Mouse (Mus musculus): ENCODE measurements around the gene Hipk4. TPM values are rescaled to one million over a fixed set of nuclear protein-coding genes. Genes with fewer than 3 reads are reported as not detected.
A peak's percentile ranks its signal among the peaks of the same experiment; 100 is the strongest.

The Hipk4 gene
- total RNA-seq, 2 experiments from 2014 or later: 0.22 TPM; not detected in 1

DNA sequence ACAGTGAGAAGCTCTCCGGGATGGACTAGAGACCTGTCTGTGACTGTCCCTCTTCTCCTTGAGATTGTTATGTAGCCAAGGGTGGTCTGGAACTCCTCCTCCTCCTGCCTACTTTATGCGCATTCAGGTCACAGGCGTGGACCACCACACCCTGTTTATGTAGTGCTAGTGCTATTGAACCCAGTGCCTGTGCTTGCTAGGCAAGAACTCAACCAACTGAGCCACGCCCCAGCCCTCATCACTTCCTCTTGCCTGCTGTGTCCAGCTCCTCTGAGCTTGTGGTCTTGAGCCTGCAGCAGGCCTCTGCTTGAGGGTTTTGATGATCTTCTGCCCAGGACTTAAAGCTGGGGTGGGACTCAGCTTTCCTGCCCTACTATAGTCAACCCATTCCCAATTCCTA lies 49.1 kb downstream of the Hipk4 start:
- no peak for DNase-seq (ENCODE audit: low spot score in 2 of 2)
- intact Hi-C loops (cut with DNase I): no loop called here

DNA sequence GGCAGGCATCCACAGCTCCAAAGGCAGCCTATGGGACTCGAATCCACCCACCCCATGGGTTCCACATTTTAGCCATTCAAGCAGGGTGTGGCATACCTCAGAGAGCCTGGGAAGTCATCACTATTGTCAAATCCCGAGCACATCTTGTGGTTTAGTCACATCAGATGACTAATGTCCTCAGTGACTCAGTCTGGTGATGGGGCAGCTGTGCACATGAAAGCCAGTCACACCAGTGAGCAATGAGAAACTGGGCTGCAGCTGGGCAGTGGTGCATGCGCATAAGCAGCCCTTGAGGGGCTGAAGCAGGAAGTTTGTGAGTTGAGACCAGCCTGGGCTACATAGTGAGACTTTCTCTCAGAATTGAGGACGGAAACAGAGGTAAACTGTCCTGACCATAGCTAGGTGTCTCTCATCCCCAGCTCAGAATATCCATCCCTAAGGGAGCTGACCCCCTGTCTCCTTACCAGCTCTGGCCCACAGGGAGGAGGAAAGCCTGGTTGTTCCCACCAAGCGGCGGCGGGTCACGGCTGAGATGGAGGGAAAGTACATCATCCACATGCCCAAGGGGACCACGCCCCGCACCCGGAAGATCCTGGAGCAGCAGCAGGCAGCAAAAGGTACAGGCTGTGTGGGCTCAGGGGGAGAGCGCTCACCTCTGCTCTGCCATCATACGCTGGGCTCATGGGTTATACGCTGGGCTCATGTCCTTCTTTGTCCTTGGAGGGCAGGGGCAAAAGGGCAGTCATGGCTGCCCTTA lies 51.2 kb downstream of the Hipk4 start:
- intact Hi-C loops (cut with DNase I): no loop called here
- no peak for DNase-seq (ENCODE audit: low spot score in 2 of 2)

GRCm38 (mm10) chr7:27576914-27577313 lies 53.8 kb downstream of the Hipk4 start:
- intact Hi-C loops (cut with DNase I): loop anchor here (5.0 kb wide), 1 partner anchor 75 kb away; the partner anchor contains the start of gene Ttc9b
- peak in 1 of 2 experiments; percentile 39 for DNase-seq (ENCODE audit: low spot score in 2 of 2)

GRCm38 (mm10) chr7:27577589-27577988 lies 54.5 kb downstream of the Hipk4 start:
- no peak for DNase-seq (ENCODE audit: low spot score in 2 of 2)
- intact Hi-C loops (cut with DNase I): loop anchor here (5.0 kb wide), 1 partner anchor 75 kb away; the partner anchor contains the start of gene Ttc9b

- intact Hi-C loops (cut with DNase I): loop anchor here (5.0 kb wide), 1 partner anchor 74 kb away; the partner anchor contains the start of gene Ttc9b
- no peak for DNase-seq (ENCODE audit: low spot score in 2 of 2)
Measured at GRCm38 (mm10) chr7:27578465-27578864, 55.4 kb downstream of the Hipk4 start.

DNA sequence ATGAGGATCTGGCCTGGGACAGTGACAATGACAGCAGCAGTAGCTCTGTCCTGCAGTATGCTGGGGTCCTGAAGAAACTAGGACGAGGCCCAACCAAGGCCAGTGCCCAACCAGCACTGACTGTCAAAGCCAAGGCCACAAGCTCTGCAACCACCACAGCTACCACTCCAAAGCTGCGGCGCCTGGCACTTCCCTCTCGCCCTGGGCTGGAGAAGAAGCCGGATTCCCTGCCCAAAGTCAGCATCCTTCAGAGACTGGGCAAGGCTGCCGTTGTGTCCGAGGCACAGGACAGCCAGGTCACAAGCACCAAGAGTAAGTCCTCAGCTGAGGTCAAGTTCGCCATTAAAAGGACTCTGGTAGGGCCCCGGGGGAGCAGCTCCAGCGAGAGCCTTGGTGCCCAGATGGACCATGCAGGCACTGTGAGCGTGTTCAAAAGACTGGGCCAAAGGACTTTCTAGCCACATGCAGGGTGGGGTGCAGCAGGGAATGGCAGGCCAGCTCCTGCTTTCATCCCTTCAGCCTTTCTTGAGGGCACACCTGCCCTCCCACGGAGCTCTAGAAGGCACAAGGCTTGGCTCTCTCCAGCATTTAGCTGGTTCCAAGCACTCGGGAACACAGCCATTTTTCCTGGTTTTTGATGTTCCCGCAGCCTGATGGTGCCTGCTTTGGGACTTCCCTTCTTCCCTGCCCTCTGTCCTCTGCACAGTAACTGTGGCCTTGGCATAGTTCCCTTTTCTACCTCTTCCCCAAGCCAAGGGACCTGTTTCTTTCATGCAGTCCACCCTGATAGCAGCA lies 57.5 kb downstream of the Hipk4 start:
- DNase-seq (ENCODE audit: low spot score in 2 of 2): no peak
- intact Hi-C loops (cut with DNase I): no loop called here

Other genes with a start within 250 kb of the Hipk4 start
- gene Ltbp4, start 185.6 kb upstream of the Hipk4 start, total RNA-seq (2021): 10 to 100 TPM; 36.3 to 50.7 TPM
- gene Shkbp1, start 167.2 kb upstream of the Hipk4 start, total RNA-seq (2021): 10 to 100 TPM; 12.4 to 35.7 TPM
- not detected for gene Gm20479, start 165.8 kb upstream of the Hipk4 start, total RNA-seq (2021)
- 100 to 1,000 TPM; 124 to 166 TPM for gene Sptbn4, start 75.6 kb upstream of the Hipk4 start, total RNA-seq (2021)
- 10 to 100 TPM; 17.0 to 18.0 TPM for gene Blvrb, start 75.3 kb upstream of the Hipk4 start, total RNA-seq (2021)
- 1 to 10 TPM; 2.7 to 2.8 TPM for gene Sertad3, start 49.5 kb upstream of the Hipk4 start, total RNA-seq (2021)
- 10 to 100 TPM; 17.2 to 20.0 TPM for gene Sertad1, start 36.4 kb upstream of the Hipk4 start, total RNA-seq (2021)
- under 1 TPM; 0.25 to 0.48 TPM for gene Prx, start 23.9 kb upstream of the Hipk4 start, total RNA-seq (2021)
- gene Pld3, start 30.0 kb downstream of the Hipk4 start, total RNA-seq (2021): 100 to 1,000 TPM; 818 to 936 TPM
- gene 2310022A10Rik, start 30.0 kb downstream of the Hipk4 start, total RNA-seq (2021): 10 to 100 TPM; 29.4 to 31.1 TPM
- gene Akt2, start 68.3 kb downstream of the Hipk4 start, total RNA-seq (2021): 100 to 1,000 TPM; 113 to 124 TPM
- 100 to 1,000 TPM; 113 to 155 TPM for gene Ttc9b, start 130.6 kb downstream of the Hipk4 start, total RNA-seq (2021)
- 100 to 1,000 TPM; 213 to 246 TPM for gene Map3k10, start 151.3 kb downstream of the Hipk4 start, total RNA-seq (2021)
- 10 to 100 TPM in 1 of 2 experiments, 1 to 10 TPM in 1; 8.1 to 10.7 TPM for gene Zfp607b, start 166.1 kb downstream of the Hipk4 start, total RNA-seq (2021)
- 10 to 100 TPM; 33.6 to 36.7 TPM for gene Zfp60, start 208.1 kb downstream of the Hipk4 start, total RNA-seq (2021)

All from left cerebral cortex, postnatal 36 days (tissue).